In genomic region chr6:122523289-122523688, GRCm38 (mm10) we compare ENCODE assay signal across 39 mouse cellular contexts. TPM values are rescaled to one million over a fixed set of nuclear protein-coding genes. Genes with fewer than 3 reads are reported as not detected.
DNase-seq lines count a peak whose midpoint lies in the region; ATAC-seq and TF ChIP-seq lines count a peak whose summit lies in the region.
"Had no signal": no experiment of that assay in that cellular context is flagged by ENCODE, and none has a peak within 500 bp of the region (broad histone marks: within the 10 kb centered on the region; RNA-seq: fewer than 3 reads in every experiment).

No protein-coding gene starts in this region.

- TF ChIP-seq POLR2A in heart, adult 2 months (IDR thresholded peaks at IDR 0.05; ENCODE audit: insufficient read depth, low read depth, low read length): no peak

- no peak for TF ChIP-seq EP300 in heart, adult 2 months (IDR thresholded peaks at IDR 0.05; ENCODE audit: insufficient read depth, low read depth, low read length)

- peak; percentile 29 for TF ChIP-seq CTCF in heart, adult 2 months (IDR thresholded peaks at IDR 0.05)

- no peaks in the 10 kb centered on the region for H3K4me1 ChIP-seq in heart, adult 2 months (ENCODE audit: control insufficient read depth, insufficient read depth, low read length)
- no peaks in the 10 kb centered on the region for H3K4me1 ChIP-seq in lung, embryonic 15.5 days
- H3K4me1 ChIP-seq: forebrain, embryonic 12.5 days; hindbrain, embryonic 12.5 days; intestine, embryonic 15.5 days; liver, embryonic 13.5 days; stomach, embryonic 15.5 days had no signal

- no peak overlapping the region for H3K4me2 ChIP-seq in lung, embryonic 15.5 days
- H3K4me2 ChIP-seq: embryonic facial prominence, embryonic 15.5 days; forebrain, embryonic 12.5 days; heart, embryonic 11.5 days; hindbrain, embryonic 12.5 days; intestine, embryonic 15.5 days; limb, embryonic 13.5 days; liver, embryonic 13.5 days; stomach, embryonic 15.5 days had no signal

- H3K4me3 ChIP-seq in heart, adult 2 months: no peak overlapping the region
- H3K4me3 ChIP-seq in lung, embryonic 15.5 days: no peak overlapping the region
- H3K4me3 ChIP-seq: embryonic facial prominence, embryonic 15.5 days; forebrain, embryonic 12.5 days; hindbrain, embryonic 12.5 days; intestine, embryonic 15.5 days; limb, embryonic 13.5 days; liver, embryonic 13.5 days; stomach, embryonic 15.5 days had no signal

- no peaks in the 10 kb centered on the region for H3K36me3 ChIP-seq in heart, adult 2 months (ENCODE audit: control insufficient read depth, insufficient read depth, low read length)
- no peaks in the 10 kb centered on the region for H3K36me3 ChIP-seq in lung, embryonic 15.5 days
- H3K36me3 ChIP-seq: embryonic facial prominence, embryonic 15.5 days; forebrain, embryonic 12.5 days; G1E; hindbrain, embryonic 12.5 days; intestine, embryonic 15.5 days; limb, embryonic 13.5 days; liver, embryonic 13.5 days; stomach, embryonic 15.5 days had no signal

- no peak overlapping the region for H3K9ac ChIP-seq in heart, adult 2 months (ENCODE audit: low read depth, low read length)
- H3K9ac ChIP-seq in lung, embryonic 15.5 days: no peak overlapping the region
- H3K9ac ChIP-seq: embryonic facial prominence, embryonic 15.5 days; forebrain, embryonic 12.5 days; hindbrain, embryonic 12.5 days; intestine, embryonic 15.5 days; limb, embryonic 13.5 days; liver, embryonic 13.5 days; stomach, embryonic 15.5 days had no signal

- ATAC-seq in lung, embryonic 15.5 days (ENCODE audit: borderline replicate concordance, extremely low read depth, low FRiP score, low TSS enrichment): 0 out of 2 replicates have a peak, but pooled peaks have one; percentile 19
- ATAC-seq: CD4-positive, CD25-positive, alpha-beta regulatory T cell, adult 4 months; Patski had no signal

- H3K27me3 ChIP-seq in heart, adult 2 months (ENCODE audit: control insufficient read depth, insufficient read depth, low read length): no peaks in the 10 kb centered on the region
- no peaks in the 10 kb centered on the region for H3K27me3 ChIP-seq in lung, embryonic 15.5 days
- H3K27me3 ChIP-seq: embryonic facial prominence, embryonic 15.5 days; forebrain, embryonic 12.5 days; hindbrain, embryonic 12.5 days; intestine, embryonic 15.5 days; limb, embryonic 13.5 days; stomach, embryonic 15.5 days had no signal

- H3K27ac ChIP-seq in heart, adult 2 months: no peak overlapping the region
- no peak overlapping the region for H3K27ac ChIP-seq in lung, embryonic 15.5 days
- H3K27ac ChIP-seq: embryonic facial prominence, embryonic 15.5 days; forebrain, embryonic 12.5 days; hindbrain, embryonic 12.5 days; hindbrain, postnatal 0 days; intestine, embryonic 15.5 days; limb, embryonic 13.5 days; liver, embryonic 13.5 days; stomach, embryonic 15.5 days had no signal

- no peak for DNase-seq in heart, adult 2 months
- DNase-seq in heart, adult 18-20 months: no peak
- no peak for DNase-seq in lung, postnatal 10 days
- peak; percentile 47 for DNase-seq in ES-CJ7 (ENCODE audit: low read depth, low spot score)
- DNase-seq in cerebellum, postnatal 14 days: no peak
- DNase-seq in heart, adult 8-10 months (ENCODE audit: low spot score): no peak
- DNase-seq: adrenal gland, postnatal 25 days; cerebellum, adult 11-12 months; cerebellum, adult 9-11 months; heart, postnatal 36 days; liver, embryonic 13.5 days; lung, adult 18-20 months; right cerebral cortex, postnatal 25 days; thymus, adult 18-20 months; thymus, postnatal 36 days had no signal

- intact Hi-C loops in heart, adult 2 months (cut with DNase I): no loop called here

- 81% methylated on average over 8 of the region's 8 CpGs for WGBS in heart, adult 2 months
- WGBS in lung, embryonic 15.5 days: 82% methylated on average over 8 of the region's 8 CpGs

- H3K9me3 ChIP-seq in lung, embryonic 15.5 days: no peaks in the 10 kb centered on the region
- H3K9me3 ChIP-seq: embryonic facial prominence, embryonic 15.5 days; forebrain, embryonic 12.5 days; G1E; hindbrain, embryonic 12.5 days; intestine, embryonic 15.5 days; limb, embryonic 13.5 days; liver, embryonic 13.5 days; stomach, embryonic 15.5 days had no signal

- no peaks in the 10 kb centered on the region for H3K79me2 ChIP-seq in heart, adult 2 months (replicated peaks; ENCODE audit: control insufficient read depth, insufficient read depth, low read length)

RNA-seq across cellular contexts. Expression of gene Mfap5, which starts 17.6 kb away (rescaled TPM):
- 10 to 100 TPM; 20.5 to 22.4 TPM for total RNA-seq in heart, adult 2 months (2021)
- polyA plus RNA-seq in heart, adult 2 months (2012; rRNA removed): 113 and 156 TPM in 2 replicates
- total RNA-seq in heart, adult 18-20 months (2021): 10 to 100 TPM; 18.1 to 19.6 TPM
- 17.5 and 19.2 TPM in 2 replicates for polyA plus RNA-seq in lung, embryonic 15.5 days (2015; fragmentation: Nextera tagmentation; extraction: Ambion mirVana)
- 10 to 100 TPM; 15.7 to 18.2 (median 18.0) TPM for total RNA-seq in heart, adult 8-10 months (2022)
- total RNA-seq: common myeloid progenitor, adult 5-6 weeks; layer of hippocampus, adult 18-20 months; left cerebral cortex, postnatal 36 days; monocyte, adult 5-6 weeks; neutrophil, adult 5-6 weeks had no signal
- polyA plus RNA-seq: CD4-positive, CD25-positive, alpha-beta regulatory T cell, adult 4 months; G1E; Patski had no signal

RNA-seq across cellular contexts. Expression of gene Rimklb, which starts 24.7 kb away (rescaled TPM):
- total RNA-seq in heart, adult 2 months (2021): not detected
- 0.04 and 0.12 TPM in 2 replicates for polyA plus RNA-seq in heart, adult 2 months (2012; rRNA removed)
- under 1 TPM in 1 of 2 experiments, not detected in 1; 0.33 TPM for total RNA-seq in heart, adult 18-20 months (2021)
- 9.1 and 12.3 TPM in 2 replicates for polyA plus RNA-seq in lung, embryonic 15.5 days (2015; fragmentation: Nextera tagmentation; extraction: Ambion mirVana)
- under 1 TPM in 1 of 4 experiments, not detected in 3; 0.23 TPM for total RNA-seq in heart, adult 8-10 months (2022)
- total RNA-seq: common myeloid progenitor, adult 5-6 weeks; monocyte, adult 5-6 weeks had no signal
- polyA plus RNA-seq: Patski had no signal

RNA-seq across cellular contexts. Expression of gene Aicda, which starts 30.3 kb away (rescaled TPM):
- total RNA-seq in heart, adult 2 months (2021): not detected
- polyA plus RNA-seq in heart, adult 2 months (2012; rRNA removed): not detected in 2 replicates
- total RNA-seq in heart, adult 18-20 months (2021): not detected
- not detected in 2 replicates for polyA plus RNA-seq in lung, embryonic 15.5 days (2015; fragmentation: Nextera tagmentation; extraction: Ambion mirVana)
- total RNA-seq in heart, adult 8-10 months (2022): not detected
- total RNA-seq: adrenal gland, adult 18-20 months; adrenal gland, postnatal 25 days; common myeloid progenitor, adult 5-6 weeks; G1E; gastrocnemius, adult 18-20 months; gastrocnemius, postnatal 4 days; heart, postnatal 36 days; layer of hippocampus, adult 18-20 months; layer of hippocampus, postnatal 25 days; left cerebral cortex, adult 8-10 months; left cerebral cortex, postnatal 36 days; monocyte, adult 5-6 weeks had no signal
- polyA plus RNA-seq: embryonic facial prominence, embryonic 15.5 days; forebrain, embryonic 12.5 days; G1E; heart, embryonic 16.5 days; intestine, embryonic 15.5 days; kidney, adult 2 months; liver, embryonic 13.5 days; Patski had no signal
